Mouse (Mus musculus) cerebellum, adult 18-20 months (tissue): Measurements from ENCODE around the gene Hoxa4.

ENCODE experiments used
- DNase-seq, 2 experiments: peaks; one replicate each; pipeline ENCODE4 v3.0.0; 2021

The Hoxa4 gene

GRCm38 (mm10) chr6:52163366-52164031 lies 28.1 kb downstream of the Hoxa4 start:
- no peak for DNase-seq

- no peak for DNase-seq
Observed at GRCm38 (mm10) chr6:52162611-52163365, 28.8 kb downstream of the Hoxa4 start.

GRCm38 (mm10) chr6:52162093-52162380 lies 29.5 kb downstream of the Hoxa4 start:
- no peak for DNase-seq

- DNase-seq, result no peak
Observed at GRCm38 (mm10) chr6:52161336-52162092, 30.0 kb downstream of the Hoxa4 start.

GRCm38 (mm10) chr6:52160511-52161335 lies 30.8 kb downstream of the Hoxa4 start:
- DNase-seq, result no peak

GRCm38 (mm10) chr6:52159979-52160378 lies 31.6 kb downstream of the Hoxa4 start:
- no peak for DNase-seq

- DNase-seq, result no peak
Observed at GRCm38 (mm10) chr6:52159164-52159761, 32.3 kb downstream of the Hoxa4 start.

GRCm38 (mm10) chr6:52158276-52159051 lies 33.1 kb downstream of the Hoxa4 start, which contains the start of gene Hoxa1:
Gene Hoxa1, minus strand, starts transcription at chr6:52158317.
- no peak for DNase-seq

- DNase-seq, result no peak
Observed at GRCm38 (mm10) chr6:52157466-52158275, 33.9 kb downstream of the Hoxa4 start.

GRCm38 (mm10) chr6:52156551-52157200 lies 34.9 kb downstream of the Hoxa4 start:
- no peak for DNase-seq

GRCm38 (mm10) chr6:52155471-52155870 lies 36.1 kb downstream of the Hoxa4 start:
- DNase-seq, result no peak

- DNase-seq, result no peak
Observed at GRCm38 (mm10) chr6:52154044-52154443, 37.5 kb downstream of the Hoxa4 start.

- DNase-seq, result no peak
Observed at GRCm38 (mm10) chr6:52153270-52153669, 38.3 kb downstream of the Hoxa4 start.

GRCm38 (mm10) chr6:52152226-52153193 lies 39.0 kb downstream of the Hoxa4 start:
- DNase-seq, result no peak

- DNase-seq, result no peak
Observed at GRCm38 (mm10) chr6:52151571-52151970, 40.0 kb downstream of the Hoxa4 start.

- no peak for DNase-seq
Observed at GRCm38 (mm10) chr6:52150401-52150966, 41.1 kb downstream of the Hoxa4 start.
